Mouse (Mus musculus) liver, embryonic 14.5 days (tissue): ENCODE measurements around the gene Glp1r. TPM values are rescaled to one million over a fixed set of nuclear protein-coding genes. Genes with fewer than 3 reads are reported as not detected.

Experiments
- ATAC-seq: fragments of 200-750 bp; cut with Nextera tagmentation; 2 replicates; pipeline ENCODE4 v1.8.0; 2017; ENCODE audit warnings: moderate number of reproducible peaks, mild to moderate bottlenecking, moderate library complexity; ENCODE audit not compliant: insufficient read depth
- DNase-seq, 3 experiments: peaks; one replicate each; pipeline ENCODE4 v3.0.0-alpha.2; 2012 to 2013; ENCODE audit warnings: low read depth in 3 of 3, low spot score in 3 of 3
- H3K27ac ChIP-seq: fragments of 300-500 bp; sonication (generic); 2 replicates; pipeline ENCODE4 v1.5.1; 2014; ENCODE audit warnings: moderate library complexity, mild to moderate bottlenecking, control low read depth, inconsistent platforms
- H3K27me3 ChIP-seq: fragments of 300-500 bp; sonication (generic); 2 replicates; pipeline ENCODE4 v1.6.1; 2014; ENCODE audit warnings: mild to moderate bottlenecking, low read length, moderate library complexity; ENCODE audit not compliant: control insufficient read depth, insufficient read depth
- H3K36me3 ChIP-seq: fragments of 300-500 bp; sonication (generic); replicated peaks from 2 replicates; pipeline ENCODE4 v1.6.1; 2014; ENCODE audit warnings: low read depth; ENCODE audit not compliant: control insufficient read depth, insufficient read depth
- H3K4me1 ChIP-seq, 2 experiments: fragments of 200-500 bp in 1 of 2; fragments of 300-500 bp in 1 of 2; sonication (generic) in 1 of 2; replicated peaks; 2 replicates each; pipeline ENCODE4 v1.6.1; 2012 to 2014; ENCODE audit warnings: antibody characterized with exemption in 1 of 2, inconsistent platforms in 1 of 2, low read length in 1 of 2; ENCODE audit not compliant: control insufficient read depth in 2 of 2, insufficient read depth in 2 of 2
- H3K4me2 ChIP-seq: fragments of 300-500 bp; sonication (generic); 2 replicates; pipeline ENCODE4 v1.6.1; 2014; ENCODE audit warnings: low read depth, mild to moderate bottlenecking, control low read depth, moderate library complexity
- H3K4me3 ChIP-seq, 2 experiments: fragments of 200-500 bp in 1 of 2; fragments of 300-500 bp in 1 of 2; sonication (generic) in 1 of 2; 2 replicates each; pipeline ENCODE4 v1.5.1; 2012 to 2014; ENCODE audit warnings: low read depth in 2 of 2, low read length in 2 of 2, mild to moderate bottlenecking in 2 of 2, control low read depth in 1 of 2, inconsistent platforms in 1 of 2, moderate library complexity in 1 of 2; ENCODE audit not compliant: insufficient read depth in 1 of 2
- H3K9ac ChIP-seq: fragments of 300-500 bp; sonication (generic); replicated peaks from 2 replicates; pipeline ENCODE4 v1.6.1; 2014; ENCODE audit warnings: mild to moderate bottlenecking, control low read depth, moderate library complexity
- H3K9me3 ChIP-seq: fragments of 300-500 bp; sonication (generic); 2 replicates; pipeline ENCODE4 v1.6.1; 2016; ENCODE audit warnings: low read length, mixed read lengths; ENCODE audit not compliant: control insufficient read depth
- CTCF ChIP-seq: IDR thresholded peaks from 2 replicates; pipeline ENCODE4 v1.5.1; 2016; ENCODE audit warnings: antibody characterized with exemption, low read depth, control low read depth
- EP300 ChIP-seq: IDR thresholded peaks from 2 replicates; pipeline ENCODE4 v1.6.1; 2016; ENCODE audit warnings: antibody characterized with exemption, low read depth
- WGBS: fragments of 180-500 bp; shearing (Covaris S2); extraction: QIAGEN DNeasy Blood & Tissue Kit; methylation state at CpG from one replicate; pipeline ENCODE4 v1.1.7; 2014; ENCODE audit not compliant: insufficient replicate concordance; 5-methylcytosine and 5-hydroxymethylcytosine counted together
- polyA plus RNA-seq, 2 experiments: library from polyadenylated mRNA; depleted of rRNA in 1 of 2; stranded (reverse) in 1 of 2; unstranded in 1 of 2; fragments of >200 nt; fragmentation: Nextera tagmentation in 1 of 2; extraction: Ambion mirVana in 1 of 2; gene quantifications; 2 replicates each; pipeline versions ENCODE4 v1.2.1 to v1.2.3; 2012 to 2014

Gene Glp1r
- polyA plus RNA-seq, 2 experiments: 0.01 TPM; not detected in 1

DNA sequence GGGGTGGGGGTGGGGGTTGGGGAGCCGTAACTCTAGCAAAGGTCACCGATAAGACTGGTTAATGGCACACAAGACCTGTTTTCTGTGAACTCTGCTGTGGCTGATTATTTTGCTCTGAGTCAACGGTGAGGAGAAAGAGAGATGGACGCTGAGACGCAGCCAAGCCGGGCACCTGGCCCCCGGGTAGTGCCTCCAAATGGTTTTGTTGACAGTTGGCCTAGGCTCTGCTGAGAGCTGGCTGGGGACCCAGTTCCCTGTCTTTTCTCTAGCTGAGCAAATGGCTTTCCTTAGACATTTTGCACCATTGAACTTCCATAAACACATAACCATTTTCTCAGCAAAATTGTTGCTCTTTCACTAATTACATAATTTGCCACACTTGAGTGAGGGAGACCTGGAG is 24.2 kb upstream of the Glp1r start:
- no peak for DNase-seq
- Histone ChIP-seq H3K4me2 (no peak overlapping the region), H3K4me3 (no peak overlapping the region), H3K27ac (no peak overlapping the region), H3K27me3 (no peaks in the 10 kb centered on the region), H3K9me3 (no peaks in the 10 kb centered on the region), H3K9ac (no peak overlapping the region), H3K36me3 (no peaks in the 10 kb centered on the region), H3K4me1 (peaks cover 0 to 4% of the 10 kb centered on the region in 2 experiments; a peak in 2 of 4 replicates)
- WGBS: 71% methylated on average over 7 of the region's 7 CpGs
- no peak for ATAC-seq
- TF ChIP-seq CTCF (no peak), EP300 (no peak)

DNA sequence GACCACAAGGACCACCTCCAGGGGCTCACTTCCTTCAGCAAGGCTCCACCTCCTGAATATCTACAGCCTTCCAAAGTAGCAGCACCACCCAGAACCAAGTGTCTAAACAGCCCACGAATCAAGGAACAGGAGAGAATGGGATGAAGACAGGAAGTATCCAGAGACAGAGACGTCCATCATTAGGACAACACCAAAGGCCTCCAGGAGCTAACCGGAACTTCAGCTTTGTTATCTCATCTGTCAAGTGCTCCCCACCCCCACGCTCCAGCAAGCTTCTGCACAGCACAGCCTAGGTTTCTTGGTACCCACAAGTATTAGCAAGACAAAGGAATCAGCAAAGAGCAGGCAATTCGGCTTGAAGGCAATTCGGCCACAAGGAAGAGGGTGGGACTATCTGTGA is 23.0 kb upstream of the Glp1r start:
- 7% methylated on average over 6 of the region's 6 CpGs for WGBS
- TF ChIP-seq EP300 (no peak), CTCF (no peak)

DNA sequence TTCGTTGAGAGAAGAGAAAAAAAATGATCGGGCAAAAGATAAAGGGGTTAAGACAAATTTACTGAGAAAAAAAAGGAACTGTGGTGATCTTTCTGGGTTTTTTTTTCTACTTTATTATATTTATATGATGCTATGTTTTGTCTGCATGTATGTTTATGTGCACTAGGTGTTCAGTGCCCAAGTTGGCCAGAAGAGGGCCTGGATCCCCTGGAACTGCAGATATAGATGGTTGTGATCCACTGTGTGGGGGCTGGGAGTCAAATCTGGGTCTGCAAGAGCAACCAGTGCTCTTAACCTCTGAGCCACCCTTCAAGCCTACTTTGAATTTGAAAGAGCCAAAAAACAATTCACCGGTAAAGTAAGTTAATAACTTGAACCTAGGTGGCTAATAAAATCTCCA is 21.2 kb upstream of the Glp1r start:
- DNase-seq (no peak), ATAC-seq (no peak)
- H3K36me3 ChIP-seq: no peaks in the 10 kb centered on the region
- H3K4me1 ChIP-seq: peaks cover 0 to 2% of the 10 kb centered on the region in 2 experiments; a peak in 1 of 4 replicates
- H3K27me3 ChIP-seq: no peaks in the 10 kb centered on the region
- no peaks in the 10 kb centered on the region for H3K9me3 ChIP-seq
- WGBS: 71% methylated on average over 3 of the region's 3 CpGs
- H3K27ac ChIP-seq: no peak overlapping the region
- H3K4me2 ChIP-seq: no peak overlapping the region
- TF ChIP-seq EP300 (no peak), CTCF (no peak)
- H3K9ac ChIP-seq: no peak overlapping the region
- no peak overlapping the region for H3K4me3 ChIP-seq

More for the DNA sequence above, 23.0 kb upstream of the Glp1r start:
- no peaks in the 10 kb centered on the region for H3K36me3 ChIP-seq
- no peak overlapping the region for H3K9ac ChIP-seq
- no peaks in the 10 kb centered on the region for H3K27me3 ChIP-seq
- no peak overlapping the region for H3K4me2 ChIP-seq
- no peaks in the 10 kb centered on the region for H3K9me3 ChIP-seq
- DNase-seq (no peak), ATAC-seq (no peak)
- H3K4me1 ChIP-seq: peaks cover 0 to 4% of the 10 kb centered on the region in 2 experiments; a peak in 2 of 4 replicates
- no peak overlapping the region for H3K27ac ChIP-seq
- H3K4me3 ChIP-seq: no peak overlapping the region

DNA sequence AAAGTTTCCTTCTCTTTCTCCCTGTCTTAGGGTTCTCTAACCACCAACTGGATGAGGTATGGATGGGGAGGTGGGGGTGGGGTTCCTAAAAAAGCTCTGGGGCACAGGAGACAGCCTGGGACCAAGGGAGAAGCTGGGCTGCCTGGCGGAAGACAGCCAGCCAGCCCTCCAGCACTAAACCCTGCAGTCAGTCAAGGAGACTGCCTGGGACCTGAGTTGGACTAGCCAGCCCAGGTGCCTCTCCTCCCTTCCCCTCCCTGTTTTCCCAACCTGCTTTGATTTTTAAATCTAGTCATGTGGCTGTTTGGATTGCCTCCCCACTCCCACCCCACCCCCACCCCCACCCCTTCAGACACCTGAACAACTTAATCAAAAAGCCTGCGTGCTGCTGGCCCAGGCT is 20.6 kb upstream of the Glp1r start:
- Histone ChIP-seq H3K27ac (no peak overlapping the region), H3K9me3 (no peaks in the 10 kb centered on the region), H3K36me3 (no peaks in the 10 kb centered on the region), H3K4me2 (no peak overlapping the region), H3K4me3 (no peak overlapping the region), H3K27me3 (no peaks in the 10 kb centered on the region), H3K4me1 (peaks cover 0 to 2% of the 10 kb centered on the region in 2 experiments; a peak in 1 of 4 replicates), H3K9ac (no peak overlapping the region)
- TF ChIP-seq CTCF (no peak), EP300 (no peak)
- ATAC-seq (no peak), DNase-seq (no peak)
- WGBS: 67% methylated on average over 2 of the region's 2 CpGs

DNA sequence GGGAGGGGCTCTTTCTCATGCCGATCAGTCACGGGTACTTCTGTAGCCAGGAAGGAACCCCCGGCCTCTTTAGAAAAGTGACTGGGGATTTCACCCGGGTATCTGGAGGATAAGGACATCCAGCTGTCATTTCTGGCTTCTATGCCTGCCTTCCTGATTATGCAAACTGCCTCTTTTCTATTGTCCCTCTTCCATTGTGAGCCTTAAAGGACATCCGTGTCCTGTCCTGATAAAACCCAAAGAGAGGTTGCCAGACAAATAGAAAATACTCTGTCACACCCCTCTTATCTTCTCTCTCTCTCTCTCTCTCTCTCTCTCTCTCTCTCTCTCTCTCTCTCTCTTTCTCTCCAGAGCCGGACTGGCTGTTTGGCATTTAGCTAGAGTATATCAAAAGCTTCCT is 19.4 kb upstream of the Glp1r start:
- Histone ChIP-seq H3K4me2 (no peak overlapping the region), H3K9ac (no peak overlapping the region), H3K9me3 (no peaks in the 10 kb centered on the region), H3K4me1 (peaks cover 0 to 2% of the 10 kb centered on the region in 2 experiments; a peak in 1 of 4 replicates), H3K4me3 (no peak overlapping the region), H3K36me3 (no peaks in the 10 kb centered on the region), H3K27ac (no peak overlapping the region), H3K27me3 (no peaks in the 10 kb centered on the region)
- no peak for DNase-seq
- ATAC-seq: no peak
- 2% methylated on average over 6 of the region's 6 CpGs for WGBS
- no peak for TF ChIP-seq EP300
- no peak for TF ChIP-seq CTCF
